Comparison of ENCODE assay signal across 23 mouse cellular contexts in the genomic region with DNA sequence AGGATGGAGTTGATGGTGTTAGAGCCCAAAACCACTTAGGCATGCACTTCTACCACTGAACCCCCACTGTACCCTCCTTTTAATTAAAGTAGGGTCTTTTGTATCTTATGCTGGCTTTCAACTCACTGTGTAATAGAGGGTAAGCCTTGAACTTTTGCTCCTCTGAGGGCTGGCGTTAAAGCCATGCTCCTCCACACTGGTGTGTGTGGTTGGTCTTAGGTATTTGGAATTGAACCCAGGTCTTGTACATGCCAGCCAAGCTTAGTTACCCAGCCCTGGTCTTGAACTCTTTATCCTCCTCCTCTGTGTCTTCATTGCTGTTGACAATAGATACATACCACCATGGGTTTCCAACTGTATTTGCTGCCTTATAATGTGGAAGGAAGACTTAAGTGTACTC.
"Had no signal": no experiment of that assay in that cellular context is flagged by ENCODE, and none has a peak within 500 bp of the region (broad histone marks: within the 10 kb centered on the region; RNA-seq: fewer than 3 reads in every experiment).

No protein-coding gene starts in this region.

- H3K4me3 ChIP-seq: limb, embryonic 10.5 days; limb, embryonic 13.5 days; liver, embryonic 12.5 days; liver, embryonic 15.5 days; lung, embryonic 15.5 days; midbrain, embryonic 13.5 days; neural tube, embryonic 12.5 days; neural tube, embryonic 15.5 days had no signal

- H3K36me3 ChIP-seq: limb, embryonic 10.5 days; limb, embryonic 13.5 days; liver, embryonic 12.5 days; liver, embryonic 15.5 days; lung, embryonic 15.5 days; midbrain, embryonic 13.5 days; neural tube, embryonic 12.5 days; neural tube, embryonic 15.5 days had no signal

- H3K9me3 ChIP-seq: limb, embryonic 10.5 days; limb, embryonic 13.5 days; liver, embryonic 12.5 days; liver, embryonic 15.5 days; lung, embryonic 15.5 days; midbrain, embryonic 13.5 days; neural tube, embryonic 12.5 days; neural tube, embryonic 15.5 days had no signal

- H3K4me2 ChIP-seq: limb, embryonic 13.5 days; liver, embryonic 12.5 days; liver, embryonic 15.5 days; lung, embryonic 15.5 days; midbrain, embryonic 13.5 days; neural tube, embryonic 12.5 days; neural tube, embryonic 15.5 days had no signal

- H3K27ac ChIP-seq: hindbrain, postnatal 0 days; limb, embryonic 10.5 days; limb, embryonic 13.5 days; liver, embryonic 12.5 days; liver, embryonic 15.5 days; lung, embryonic 15.5 days; midbrain, embryonic 13.5 days; neural tube, embryonic 12.5 days; neural tube, embryonic 15.5 days; stomach, postnatal 0 days had no signal

- H3K4me1 ChIP-seq: liver, embryonic 12.5 days had no signal

- ATAC-seq: hindbrain, postnatal 0 days; inflammation-experienced regulatory T-cells, adult 6 months; intestine, embryonic 16.5 days; liver, embryonic 12.5 days; midbrain, embryonic 13.5 days had no signal

- H3K9ac ChIP-seq: limb, embryonic 13.5 days; liver, embryonic 12.5 days; liver, embryonic 15.5 days; lung, embryonic 15.5 days; midbrain, embryonic 13.5 days; neural tube, embryonic 12.5 days; neural tube, embryonic 15.5 days had no signal

- DNase-seq: kidney, adult 18-20 months; kidney, postnatal 25 days; liver; lung, adult 18-20 months; lung, postnatal 4 days; right cerebral cortex, adult 18-20 months; right cerebral cortex, postnatal 14 days; right cerebral cortex, postnatal 4 days; thymus, adult 2 months; thymus, postnatal 14 days; thymus, postnatal 4 days had no signal

- H3K27me3 ChIP-seq: limb, embryonic 13.5 days; liver, embryonic 12.5 days; liver, embryonic 15.5 days; lung, embryonic 15.5 days; midbrain, embryonic 13.5 days; neural tube, embryonic 12.5 days; neural tube, embryonic 15.5 days had no signal
